Mouse (Mus musculus): ENCODE measurements around the gene Cog3.

The Cog3 gene

GRCm38 (mm10) chr14:75761028-75761805 lies 6.9 kb upstream of the Cog3 start:
- peak; percentile 83 for DNase-seq (ENCODE audit: low spot score)

- DNase-seq (ENCODE audit: low spot score), result no peak
Measured at GRCm38 (mm10) chr14:75758401-75758800, 4.1 kb upstream of the Cog3 start.

GRCm38 (mm10) chr14:75757821-75758220 lies 3.5 kb upstream of the Cog3 start:
- DNase-seq (ENCODE audit: low spot score), result no peak

- no peak for DNase-seq (ENCODE audit: low spot score)
Measured at GRCm38 (mm10) chr14:75756971-75757370, 2.7 kb upstream of the Cog3 start.

GRCm38 (mm10) chr14:75753206-75753605 lies 1.1 kb downstream of the Cog3 start:
- DNase-seq (ENCODE audit: low spot score), result no peak

GRCm38 (mm10) chr14:75751040-75751439 lies 3.3 kb downstream of the Cog3 start:
- DNase-seq (ENCODE audit: low spot score), result no peak

GRCm38 (mm10) chr14:75749123-75749522 lies 5.2 kb downstream of the Cog3 start:
- no peak for DNase-seq (ENCODE audit: low spot score)

- DNase-seq (ENCODE audit: low spot score), result no peak
Measured at GRCm38 (mm10) chr14:75747960-75748359, 6.4 kb downstream of the Cog3 start.

- no peak for DNase-seq (ENCODE audit: low spot score)
Measured at GRCm38 (mm10) chr14:75741904-75742303, 12.4 kb downstream of the Cog3 start.

- no peak for DNase-seq (ENCODE audit: low spot score)
Measured at GRCm38 (mm10) chr14:75735597-75735996, 18.7 kb downstream of the Cog3 start.

GRCm38 (mm10) chr14:75732631-75733030 lies 21.7 kb downstream of the Cog3 start:
- DNase-seq (ENCODE audit: low spot score), result no peak

- DNase-seq (ENCODE audit: low spot score), result no peak
Measured at GRCm38 (mm10) chr14:75731361-75731760, 23.0 kb downstream of the Cog3 start.

- DNase-seq (ENCODE audit: low spot score), result no peak
Measured at GRCm38 (mm10) chr14:75728111-75728510, 26.2 kb downstream of the Cog3 start.

GRCm38 (mm10) chr14:75727046-75727445 lies 27.3 kb downstream of the Cog3 start:
- DNase-seq (ENCODE audit: low spot score), result peak; percentile 28

GRCm38 (mm10) chr14:75722816-75723215 lies 31.5 kb downstream of the Cog3 start:
- DNase-seq (ENCODE audit: low spot score), result no peak

GRCm38 (mm10) chr14:75721977-75722563 lies 32.2 kb downstream of the Cog3 start:
- DNase-seq (ENCODE audit: low spot score), result peak; percentile 84

GRCm38 (mm10) chr14:75720121-75720520 lies 34.2 kb downstream of the Cog3 start:
- no peak for DNase-seq (ENCODE audit: low spot score)

GRCm38 (mm10) chr14:75716410-75716809 lies 37.9 kb downstream of the Cog3 start:
- no peak for DNase-seq (ENCODE audit: low spot score)

GRCm38 (mm10) chr14:75713661-75714060 lies 40.7 kb downstream of the Cog3 start:
- peak; percentile 27 for DNase-seq (ENCODE audit: low spot score)

- DNase-seq (ENCODE audit: low spot score), result no peak
Measured at GRCm38 (mm10) chr14:75712687-75713086, 41.6 kb downstream of the Cog3 start.

GRCm38 (mm10) chr14:75711731-75712130 lies 42.6 kb downstream of the Cog3 start:
- DNase-seq (ENCODE audit: low spot score), result no peak

GRCm38 (mm10) chr14:75708986-75709385 lies 45.3 kb downstream of the Cog3 start:
- DNase-seq (ENCODE audit: low spot score), result no peak

- no peak for DNase-seq (ENCODE audit: low spot score)
Measured at GRCm38 (mm10) chr14:75707771-75708170, 46.5 kb downstream of the Cog3 start.

- no peak for DNase-seq (ENCODE audit: low spot score)
Measured at GRCm38 (mm10) chr14:75706647-75707046, 47.7 kb downstream of the Cog3 start.
